26 mouse cellular contexts compared by ENCODE assay signal in genomic region chr10:14043349-14043710, GRCm38 (mm10).
DNase-seq lines count a peak whose midpoint lies in the region; ATAC-seq lines count a peak whose summit lies in the region.
"Had no signal": no experiment of that assay in that cellular context is flagged by ENCODE, and none has a peak within 500 bp of the region (broad histone marks: within the 10 kb centered on the region; RNA-seq: fewer than 3 reads in every experiment).

No protein-coding gene starts in this region.

- H3K36me3 ChIP-seq in heart, embryonic 10.5 days, result no peaks in the 10 kb centered on the region
- no peaks in the 10 kb centered on the region for H3K36me3 ChIP-seq in midbrain, embryonic 13.5 days
- H3K36me3 ChIP-seq: forebrain, embryonic 10.5 days; G1E; heart, embryonic 13.5 days; hindbrain, embryonic 12.5 days had no signal

- intact Hi-C loops in heart, postnatal 25 days (cut with DNase I), result no loop called here

- no peak overlapping the region for H3K27ac ChIP-seq in heart, embryonic 10.5 days
- H3K27ac ChIP-seq in midbrain, embryonic 13.5 days, result no peak overlapping the region
- H3K27ac ChIP-seq: forebrain, embryonic 10.5 days; forebrain, embryonic 13.5 days; heart, embryonic 13.5 days; hindbrain, embryonic 12.5 days had no signal

- H3K4me3 ChIP-seq in heart, embryonic 10.5 days, result no peak overlapping the region
- no peak overlapping the region for H3K4me3 ChIP-seq in midbrain, embryonic 13.5 days (replicated peaks)
- H3K4me3 ChIP-seq: forebrain, embryonic 10.5 days; forebrain, embryonic 13.5 days; gastrocnemius, adult 2 months; heart, embryonic 13.5 days; hindbrain, embryonic 12.5 days had no signal

- DNase-seq in heart, embryonic 10.5 days (ENCODE audit: low spot score), result peak; percentile 56
- no peak for DNase-seq in heart, postnatal 25 days (ENCODE audit: low spot score)
- DNase-seq in gastrocnemius, postnatal 10 days, result no peak
- DNase-seq in frontal cortex, adult 2 months (ENCODE audit: extremely low spot score in 1 of 2, low spot score in 1 of 2), result no peak
- DNase-seq: adrenal gland, adult 2 months; adrenal gland, postnatal 14 days; cerebellum, adult 11-12 months; cerebellum, adult 8-10 months; cerebellum, postnatal 10 days; cerebellum, postnatal 36 days; gastrocnemius, adult 2 months; gastrocnemius, postnatal 25 days; heart, adult 18-20 months; heart, postnatal 14 days had no signal

- H3K9ac ChIP-seq in midbrain, embryonic 13.5 days (replicated peaks), result no peak overlapping the region
- H3K9ac ChIP-seq: forebrain, embryonic 13.5 days; heart, embryonic 13.5 days; hindbrain, embryonic 12.5 days had no signal

- no peaks in the 10 kb centered on the region for H3K27me3 ChIP-seq in heart, embryonic 10.5 days (ENCODE audit: insufficient read depth, poor library complexity, severe bottlenecking)
- H3K27me3 ChIP-seq in midbrain, embryonic 13.5 days, result no peaks in the 10 kb centered on the region
- H3K27me3 ChIP-seq: forebrain, embryonic 13.5 days; heart, embryonic 13.5 days; hindbrain, embryonic 12.5 days; Patski had no signal

- WGBS in heart, embryonic 10.5 days, result 88% methylated on average over 4 of the region's 4 CpGs
- 98% methylated on average over 4 of the region's 4 CpGs for WGBS in midbrain, embryonic 13.5 days

- H3K4me2 ChIP-seq in midbrain, embryonic 13.5 days (replicated peaks), result no peak overlapping the region
- H3K4me2 ChIP-seq: forebrain, embryonic 13.5 days; heart, embryonic 13.5 days; hindbrain, embryonic 12.5 days had no signal

- H3K9me3 ChIP-seq in heart, embryonic 10.5 days, result no peaks in the 10 kb centered on the region
- no peaks in the 10 kb centered on the region for H3K9me3 ChIP-seq in midbrain, embryonic 13.5 days
- H3K9me3 ChIP-seq: forebrain, embryonic 10.5 days; forebrain, embryonic 13.5 days; G1E; heart, embryonic 13.5 days; hindbrain, embryonic 12.5 days had no signal

- ATAC-seq in CD4-positive, CD25-positive, alpha-beta regulatory T cell, adult 4 months, result peak; percentile 4
- peak; percentile 0 for ATAC-seq in inflammation-experienced regulatory T-cells, adult 6 months
- ATAC-seq in midbrain, embryonic 13.5 days, result no peak
- ATAC-seq: forebrain, embryonic 13.5 days; forebrain, embryonic 16.5 days; hindbrain, embryonic 16.5 days; intestine, embryonic 16.5 days; Patski had no signal

- peaks cover 49% of the 10 kb centered on the region for H3K4me1 ChIP-seq in heart, embryonic 10.5 days
- peaks cover 26% of the 10 kb centered on the region for H3K4me1 ChIP-seq in midbrain, embryonic 13.5 days (replicated peaks)
